Mouse (Mus musculus) brain, embryonic 18.5 days (tissue): ENCODE measurements around the gene Mcf2l.
A peak's percentile ranks its signal among the peaks of the same experiment; 100 is the strongest.

Experiments used
- DNase-seq: peaks from one replicate; pipeline ENCODE4 v3.0.0-alpha.2; 2012; ENCODE audit warnings: low read depth, low spot score

Mcf2l gene

DNA sequence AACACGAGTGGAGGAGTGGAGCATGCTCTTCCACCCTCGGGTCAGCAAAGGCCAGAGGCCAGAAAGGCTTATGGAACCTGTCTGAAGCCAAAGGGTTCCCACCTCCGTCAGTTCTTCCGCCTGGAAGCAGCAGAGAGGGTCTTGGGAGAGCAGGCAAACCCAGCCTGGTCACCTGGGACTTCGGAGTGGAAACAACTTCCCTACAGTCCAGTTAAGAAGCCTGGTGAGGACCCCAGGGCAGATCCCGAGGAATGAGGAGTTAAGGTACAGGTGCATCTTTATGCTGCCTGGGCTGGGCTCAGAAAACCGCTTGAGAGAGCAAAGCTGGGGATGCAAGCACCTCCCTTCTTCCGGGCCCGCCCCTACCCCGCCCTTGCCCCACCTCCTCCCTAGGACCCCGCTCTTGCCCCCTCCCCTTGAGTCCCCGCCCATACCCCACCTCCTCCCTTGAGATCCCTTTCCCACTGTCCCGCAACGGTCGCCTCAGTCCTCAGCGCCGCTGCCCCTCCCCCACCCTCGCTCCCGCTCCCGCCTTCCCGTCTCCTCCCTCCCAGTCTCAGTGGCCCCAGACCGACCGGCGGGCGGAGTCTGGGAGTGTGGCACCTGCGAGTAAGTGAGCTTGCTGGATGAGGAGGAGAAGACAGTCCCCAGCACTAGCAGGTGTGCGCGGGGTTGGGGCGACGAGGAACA is at the start of gene Mcf2l:
Gene Mcf2l (plus strand): TSS at position 450 of the 690 bp plus-strand sequence.
- peak; percentile 61 for DNase-seq

DNA sequence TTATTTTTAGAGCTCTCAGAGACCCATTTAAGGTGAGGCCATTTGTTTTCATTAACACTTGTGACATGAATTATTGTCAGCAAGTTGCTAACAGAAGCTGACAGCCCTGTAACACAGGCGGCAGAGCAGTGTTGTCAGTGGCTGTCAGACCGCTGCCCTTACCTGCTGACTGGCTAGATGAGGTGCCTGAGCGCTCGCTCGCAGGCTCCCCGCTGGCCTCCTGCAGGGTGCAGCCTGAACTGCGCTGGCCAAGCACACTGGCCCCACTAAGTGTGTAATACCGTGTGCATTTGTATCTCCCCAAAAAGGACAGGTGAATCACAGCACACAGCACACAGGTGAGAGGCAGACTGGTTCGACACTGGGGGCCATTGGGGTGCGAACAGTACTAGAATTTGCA is 49.0 kb upstream of the Mcf2l start:
- DNase-seq = no peak

DNA sequence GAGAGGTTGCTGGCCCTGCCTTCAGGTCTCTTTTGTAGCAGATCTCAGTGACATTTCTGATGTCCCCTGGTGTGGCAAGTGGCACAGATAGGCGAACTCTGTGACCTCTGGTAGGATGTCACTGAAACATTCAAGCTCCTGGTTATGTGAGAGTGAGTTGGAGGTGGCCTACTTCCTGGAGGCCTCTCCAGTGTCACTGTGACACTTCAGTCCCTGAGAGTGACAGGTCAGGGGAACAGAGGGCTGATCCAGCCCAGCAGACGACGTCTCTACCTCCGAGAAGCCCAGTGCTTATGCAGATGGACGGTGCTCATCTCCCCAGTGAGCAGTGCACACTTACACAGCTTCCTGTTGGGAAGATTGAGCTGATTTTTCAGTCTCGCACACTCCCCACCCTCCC is 48.4 kb upstream of the Mcf2l start:
- no peak for DNase-seq

DNA sequence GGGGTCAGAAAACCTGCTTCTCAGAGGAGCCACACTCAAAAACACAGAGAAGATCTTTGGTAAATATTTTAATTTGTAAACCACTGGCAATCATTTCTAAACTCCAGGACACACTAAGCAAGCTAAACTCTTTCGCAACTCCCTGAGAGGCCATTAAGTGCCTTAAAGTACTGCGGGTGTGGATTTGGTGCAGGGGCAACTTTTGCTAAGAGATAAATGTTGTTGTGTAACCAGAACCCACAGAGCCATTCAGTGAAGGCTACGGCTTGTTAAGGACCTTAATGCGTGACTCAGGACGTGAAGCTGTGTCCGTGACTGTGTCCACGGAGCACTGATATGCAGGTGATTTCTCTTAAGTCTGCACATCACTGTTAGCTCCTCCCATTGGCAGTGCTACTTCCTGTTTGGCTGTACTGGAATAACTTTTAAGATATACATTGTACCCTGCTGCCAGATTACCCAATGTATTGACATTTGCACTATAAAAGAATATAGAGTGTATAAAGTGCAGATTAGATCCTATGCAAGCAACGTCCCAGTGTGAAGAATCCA is 47.8 kb upstream of the Mcf2l start:
- no peak for DNase-seq

DNA sequence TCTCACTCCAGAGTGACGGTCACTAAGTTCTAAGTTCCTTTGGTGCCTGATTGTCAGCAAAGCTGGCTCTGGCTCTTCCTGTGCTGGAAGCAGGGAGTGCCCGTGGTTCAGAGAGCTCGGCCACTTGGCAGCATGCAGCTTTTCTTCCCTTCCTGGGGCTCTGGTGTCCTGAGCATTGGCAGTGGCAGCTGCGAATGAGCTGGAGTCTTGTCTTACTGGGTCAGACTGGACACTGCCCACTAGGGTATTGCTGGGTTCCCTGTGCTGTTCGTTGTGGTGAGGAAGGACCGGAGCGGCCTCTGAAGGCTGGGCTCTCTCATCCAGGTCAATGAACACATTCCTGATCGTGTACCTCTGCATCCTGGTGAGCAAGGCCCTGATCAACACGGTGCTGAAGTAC is 46.5 kb upstream of the Mcf2l start:
- no peak for DNase-seq

DNA sequence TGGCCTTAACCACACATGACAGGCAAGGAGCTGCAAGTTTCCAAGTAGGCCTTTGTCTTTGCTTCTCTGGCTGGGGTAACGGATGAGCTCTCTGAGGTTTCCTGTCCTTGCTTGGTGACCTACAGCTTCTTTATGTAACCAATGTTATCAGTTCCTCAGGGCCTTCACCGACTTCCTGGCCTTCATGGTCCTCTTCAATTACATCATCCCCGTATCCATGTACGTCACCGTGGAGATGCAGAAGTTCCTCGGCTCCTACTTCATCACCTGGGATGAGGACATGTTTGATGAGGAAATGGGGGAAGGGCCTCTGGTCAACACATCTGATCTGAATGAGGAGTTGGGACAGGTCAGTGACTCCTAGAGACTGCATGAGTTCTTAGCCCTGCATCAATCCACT is 45.3 kb upstream of the Mcf2l start:
- DNase-seq = no peak

DNA sequence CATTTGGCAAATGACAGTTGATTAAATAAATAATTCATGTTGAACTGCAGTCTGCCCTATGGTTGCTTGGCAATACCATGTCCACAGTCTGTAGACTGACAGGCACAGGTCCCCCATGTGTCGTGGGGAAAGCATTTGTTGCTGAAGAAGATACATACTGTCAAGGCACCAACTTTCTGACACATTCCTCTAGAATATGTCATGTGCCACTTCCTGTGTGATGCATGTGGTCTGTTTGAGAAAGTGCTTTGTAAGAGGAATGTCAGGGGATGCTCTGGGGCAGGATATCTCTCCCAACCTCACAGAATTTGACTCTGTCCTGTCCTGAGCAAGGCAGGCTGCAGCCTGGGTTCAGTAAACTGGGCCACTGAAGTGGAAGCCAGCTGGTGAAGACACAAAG is 44.2 kb upstream of the Mcf2l start:
- DNase-seq = no peak

DNA sequence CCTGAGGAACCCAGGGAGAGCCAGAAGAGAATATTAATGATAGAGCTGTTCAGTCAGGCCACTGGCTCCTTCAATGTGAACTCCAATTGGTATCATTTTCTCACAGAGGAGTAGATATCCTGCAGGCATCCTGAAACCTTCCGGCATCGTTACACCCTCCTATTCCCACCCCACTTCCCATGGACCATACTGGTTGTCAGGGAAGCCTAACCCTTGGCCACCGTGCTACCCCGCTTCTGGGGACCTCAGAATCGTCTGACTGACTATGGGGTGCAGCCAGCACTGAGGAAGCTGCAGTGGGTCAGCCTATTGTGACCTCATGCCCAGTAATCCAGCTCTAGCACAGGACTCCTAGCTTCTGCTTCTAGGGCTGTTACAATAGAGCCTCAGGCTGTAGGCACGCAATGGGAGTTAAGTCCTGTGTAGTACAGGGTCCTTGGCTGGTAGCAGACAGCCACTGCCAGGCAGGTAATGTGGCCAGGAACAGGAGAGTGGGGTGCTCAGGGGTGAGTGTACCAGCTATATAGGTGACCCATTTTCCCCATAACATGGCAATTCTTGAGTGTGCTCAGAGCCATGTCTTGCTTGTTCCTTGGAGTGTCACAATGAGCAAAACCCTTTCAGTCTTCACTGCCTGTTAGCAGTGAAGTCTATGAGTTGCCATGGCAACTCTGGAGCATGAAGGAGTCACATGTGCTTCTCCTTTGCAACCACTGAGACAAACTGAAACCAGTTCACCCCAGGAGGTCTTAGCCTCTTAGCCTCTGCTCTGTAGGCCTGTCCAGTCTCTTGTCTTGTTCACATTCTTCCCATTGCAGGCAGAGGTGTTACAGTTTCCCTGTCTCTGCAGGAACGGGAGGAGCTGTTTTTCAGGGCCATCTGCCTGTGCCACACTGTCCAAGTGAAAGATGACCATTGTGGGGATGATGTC is 41.7 kb upstream of the Mcf2l start:
- DNase-seq = peak; percentile 32

DNA sequence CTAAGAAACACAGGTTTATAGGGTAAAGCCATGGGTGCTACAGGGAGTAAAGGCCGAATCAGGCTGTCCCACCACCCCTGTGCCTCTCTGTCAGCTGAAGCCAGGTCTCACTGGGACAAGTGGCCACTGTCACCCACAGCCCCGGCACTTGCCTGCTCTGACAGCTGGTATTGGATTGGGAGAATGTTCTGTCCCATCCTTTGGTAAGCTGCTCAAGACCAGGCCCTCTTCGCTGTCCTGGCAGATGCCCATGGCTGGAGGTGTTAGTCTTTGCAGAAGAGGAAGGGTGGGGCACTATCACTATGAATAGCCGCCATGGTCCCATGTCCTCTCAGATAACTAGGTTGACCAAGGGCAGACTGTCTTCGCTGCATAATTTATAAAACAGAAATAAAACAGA is 40.0 kb upstream of the Mcf2l start:
- DNase-seq = no peak

DNA sequence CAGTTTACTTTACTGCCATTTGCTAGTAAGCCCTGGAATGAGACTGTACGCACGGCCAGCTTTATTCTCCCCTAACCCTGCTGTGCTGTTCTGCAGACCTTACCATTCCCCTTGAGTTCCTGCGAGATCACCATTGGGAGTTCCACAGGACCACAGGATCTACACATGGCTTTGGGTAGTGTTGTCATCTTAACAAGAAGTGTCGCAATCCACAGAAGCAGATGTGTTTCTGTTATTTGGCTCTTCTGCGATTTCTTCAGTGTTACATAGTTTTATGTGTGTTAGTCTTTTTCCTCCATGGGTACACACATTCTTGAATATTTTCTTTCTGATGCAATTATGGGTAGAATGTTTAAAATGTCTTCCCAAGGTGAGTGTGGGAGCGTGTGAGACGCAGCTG is 32.8 kb upstream of the Mcf2l start:
- DNase-seq = no peak

DNA sequence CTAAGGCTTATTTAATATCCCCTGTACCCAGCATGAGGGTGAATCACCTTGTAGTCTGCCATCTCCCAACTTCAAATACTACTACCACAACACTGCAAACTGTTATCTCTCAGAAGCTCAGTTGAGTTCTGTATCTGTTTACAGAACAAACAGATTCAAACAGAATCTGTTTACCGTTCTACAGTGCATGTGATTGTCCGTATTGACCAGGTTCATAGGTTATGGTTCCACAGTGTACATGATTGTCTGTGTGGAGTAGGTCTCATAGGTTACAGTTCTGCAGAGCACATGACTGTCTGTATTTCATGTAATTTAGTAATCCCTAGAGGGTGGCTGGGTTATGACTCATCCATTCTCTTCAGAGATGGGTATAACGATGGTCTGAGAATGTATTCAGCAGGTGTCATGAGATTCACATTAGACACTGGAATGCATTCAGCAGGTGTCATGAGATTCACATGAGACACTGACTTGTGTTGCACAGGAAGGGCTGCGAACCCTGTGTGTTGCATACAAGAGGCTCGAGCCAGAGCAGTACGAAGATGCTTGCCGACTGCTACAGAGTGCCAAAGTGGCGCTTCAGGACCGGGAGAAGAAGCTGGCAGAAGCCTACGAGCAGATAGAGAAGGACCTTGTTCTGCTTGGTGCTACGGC is 31.1 kb upstream of the Mcf2l start:
- DNase-seq = no peak

DNA sequence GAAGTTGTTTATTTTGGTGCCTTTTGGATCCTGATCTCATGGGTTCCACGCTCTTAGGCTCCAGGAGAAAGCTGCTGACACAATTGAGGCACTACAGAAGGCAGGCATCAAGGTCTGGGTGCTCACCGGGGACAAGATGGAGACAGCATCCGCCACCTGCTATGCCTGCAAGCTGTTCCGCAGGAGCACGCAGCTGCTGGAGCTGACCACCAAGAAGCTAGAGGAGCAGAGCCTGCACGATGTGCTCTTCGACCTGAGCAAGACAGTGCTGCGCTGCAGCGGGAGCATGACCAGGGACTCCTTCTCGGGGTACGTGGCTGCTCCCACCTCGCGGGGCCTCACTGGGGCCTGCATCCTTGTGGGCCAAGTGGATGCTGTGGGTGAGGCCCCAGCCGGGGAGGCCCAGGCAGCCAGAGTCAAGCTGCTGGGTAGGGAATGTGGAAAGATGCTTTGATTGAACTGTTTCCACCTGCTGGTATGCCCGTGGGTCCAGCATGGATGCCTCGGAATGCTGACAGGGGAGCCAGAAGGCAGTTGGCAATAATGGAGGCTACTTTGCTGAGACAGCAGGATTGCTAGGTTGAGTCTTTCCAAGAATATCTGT is 29.2 kb upstream of the Mcf2l start:
- no peak for DNase-seq

DNA sequence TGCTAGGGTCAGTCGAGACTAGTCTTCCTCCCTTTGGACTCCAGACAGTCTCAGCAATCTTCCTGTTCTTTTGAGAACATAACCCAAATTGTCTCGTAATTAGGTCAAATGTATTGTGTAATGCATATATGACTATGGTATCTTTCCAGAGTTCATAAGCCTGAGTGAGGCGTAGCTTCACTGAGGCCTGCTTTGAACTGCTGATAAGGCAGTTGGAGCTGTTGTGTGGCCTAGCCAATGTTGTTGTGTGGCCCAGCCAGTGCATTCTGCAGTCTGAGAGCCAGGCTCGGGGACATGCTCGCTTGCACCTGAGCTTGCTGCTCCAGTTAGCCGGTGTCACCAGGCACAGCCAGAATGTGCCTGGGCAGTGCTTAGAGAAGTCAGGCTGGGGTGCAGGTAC is 27.2 kb upstream of the Mcf2l start:
- no peak for DNase-seq

DNA sequence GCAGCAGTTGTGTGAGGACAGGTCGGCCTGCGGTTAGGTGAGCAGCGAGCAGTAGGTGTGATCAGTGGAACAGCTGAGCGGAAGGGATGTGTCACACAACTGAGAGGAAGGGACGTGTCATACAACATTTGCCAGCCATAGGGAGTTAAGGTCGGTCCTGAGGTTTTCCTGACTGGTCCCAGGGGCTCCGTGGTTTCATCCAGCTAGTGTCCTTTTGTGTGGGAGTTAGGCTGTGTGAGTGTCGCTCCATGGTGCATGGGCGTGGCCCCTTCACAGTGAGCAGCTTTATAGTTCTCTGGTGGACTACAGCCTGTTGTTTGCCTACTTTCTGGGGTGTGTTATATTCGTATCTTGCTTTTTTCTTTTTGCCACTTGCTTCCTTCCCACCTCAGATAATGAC is 22.4 kb upstream of the Mcf2l start:
- no peak for DNase-seq

DNA sequence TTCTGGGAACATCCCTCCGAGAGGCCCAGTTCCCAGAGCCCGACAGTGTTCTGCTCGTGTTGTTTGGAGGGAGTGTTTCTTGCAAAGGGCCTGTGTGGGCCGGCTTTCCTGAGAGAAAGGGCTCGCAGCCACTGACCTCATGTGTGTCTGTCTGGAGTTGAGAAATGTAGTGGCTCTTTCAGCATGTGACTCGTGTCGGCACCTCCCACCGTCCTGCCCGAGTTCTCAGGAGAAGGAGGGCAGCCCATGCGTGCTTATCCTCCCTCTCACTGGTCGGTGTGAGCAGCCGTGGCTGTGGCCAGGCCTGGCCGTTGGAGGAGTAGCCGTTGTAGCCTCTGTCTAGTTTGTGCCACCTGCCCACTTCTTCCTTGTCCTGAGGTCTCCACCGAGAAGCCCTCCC is 17.6 kb upstream of the Mcf2l start:
- no peak for DNase-seq

DNA sequence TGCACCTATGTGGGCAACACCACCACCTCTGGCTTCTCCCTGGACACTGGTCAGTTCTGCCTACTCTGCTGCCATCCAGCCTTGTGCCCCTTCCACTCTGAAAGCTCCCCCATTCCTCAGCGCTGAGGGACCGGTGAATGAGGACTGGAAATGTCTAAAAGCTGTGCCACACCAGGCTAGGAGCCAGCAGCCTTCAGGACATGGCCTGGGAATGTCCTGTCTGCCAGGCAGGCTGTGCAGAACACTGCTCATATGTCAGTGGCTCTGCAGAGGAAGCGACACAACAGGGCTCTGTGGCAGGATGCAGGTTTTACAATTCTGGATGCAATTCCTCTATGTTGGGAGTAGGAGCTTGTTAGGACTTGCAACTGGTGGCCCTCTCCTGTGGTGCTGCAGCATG is 10.5 kb upstream of the Mcf2l start:
- DNase-seq = no peak

DNA sequence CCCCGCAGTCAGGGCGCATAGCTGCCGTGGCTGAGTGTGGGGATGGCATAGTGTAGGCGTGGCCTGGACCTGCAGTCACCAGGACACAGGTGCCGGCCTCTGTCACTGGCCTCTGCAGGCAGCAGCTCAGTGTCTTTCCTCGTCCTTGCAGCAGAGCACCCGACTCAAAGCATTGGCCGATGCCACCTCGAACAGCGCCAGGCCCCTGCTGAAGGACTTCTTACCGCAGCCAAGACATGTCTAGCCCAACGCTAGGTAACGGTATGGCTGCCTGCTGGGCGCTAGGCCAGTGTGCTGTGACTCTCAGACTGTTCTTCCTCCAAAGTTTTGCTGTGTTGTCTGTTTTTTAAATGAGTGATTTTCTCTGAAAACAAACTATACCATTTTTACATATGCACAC is 10.0 kb upstream of the Mcf2l start:
- DNase-seq = no peak

DNA sequence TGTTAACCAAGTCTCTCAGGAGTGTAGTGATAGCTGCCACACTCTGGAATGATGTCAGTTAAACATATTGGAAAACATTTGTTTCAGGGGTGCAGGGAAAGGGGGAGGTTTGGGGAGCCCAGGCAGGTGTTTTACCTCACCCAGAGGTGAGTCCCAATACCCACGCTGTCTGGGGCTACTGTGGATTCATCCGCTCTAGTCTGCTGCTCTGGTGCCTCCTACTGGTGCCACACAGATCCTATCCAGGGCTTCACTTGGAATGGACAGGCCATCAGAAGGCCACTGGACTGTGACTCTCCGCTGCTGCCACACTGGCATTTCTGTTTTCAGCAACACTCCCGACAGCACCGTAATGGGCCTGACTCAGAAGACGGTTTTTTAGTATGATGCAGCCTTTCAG is 7.8 kb upstream of the Mcf2l start:
- DNase-seq = no peak

DNA sequence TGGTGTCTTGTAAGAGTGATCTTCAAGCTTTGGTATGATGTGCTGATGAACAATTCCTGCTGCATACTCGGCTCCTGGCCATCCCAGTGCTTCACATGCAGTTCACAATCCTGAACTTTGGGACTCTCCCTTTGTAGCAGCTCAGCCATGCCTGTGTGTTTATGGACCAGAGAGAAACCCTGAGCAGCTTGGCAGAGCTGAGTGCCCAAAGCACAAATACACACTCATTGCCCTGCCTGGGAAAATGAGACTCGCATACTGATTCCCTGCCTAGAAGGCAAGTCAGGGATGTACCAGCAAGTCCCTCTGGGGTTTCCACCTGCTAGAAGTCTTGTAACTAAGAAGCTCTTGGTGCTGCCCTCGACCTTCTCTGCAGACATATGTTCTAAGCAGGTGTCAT is 3.9 kb upstream of the Mcf2l start:
- no peak for DNase-seq

DNA sequence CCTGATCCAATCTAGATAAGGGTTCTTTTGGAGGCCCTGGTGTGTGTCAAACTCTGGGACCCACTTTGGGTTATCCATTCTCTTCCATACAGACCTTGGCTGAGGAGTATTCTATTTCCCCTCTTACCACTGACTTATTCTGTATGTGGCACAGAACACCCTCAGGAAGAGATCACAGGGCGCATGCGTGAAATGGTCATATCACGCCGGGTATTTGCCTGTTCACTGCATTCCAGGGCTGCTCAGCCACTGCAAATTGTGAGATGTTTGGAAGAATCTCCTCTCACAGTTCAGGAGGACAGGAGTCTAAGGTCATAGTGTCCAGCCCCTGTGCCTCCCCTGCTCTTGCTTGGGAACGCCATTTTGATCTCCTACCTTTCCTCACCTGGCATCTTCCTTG is 3.0 kb upstream of the Mcf2l start:
- DNase-seq = no peak

DNA sequence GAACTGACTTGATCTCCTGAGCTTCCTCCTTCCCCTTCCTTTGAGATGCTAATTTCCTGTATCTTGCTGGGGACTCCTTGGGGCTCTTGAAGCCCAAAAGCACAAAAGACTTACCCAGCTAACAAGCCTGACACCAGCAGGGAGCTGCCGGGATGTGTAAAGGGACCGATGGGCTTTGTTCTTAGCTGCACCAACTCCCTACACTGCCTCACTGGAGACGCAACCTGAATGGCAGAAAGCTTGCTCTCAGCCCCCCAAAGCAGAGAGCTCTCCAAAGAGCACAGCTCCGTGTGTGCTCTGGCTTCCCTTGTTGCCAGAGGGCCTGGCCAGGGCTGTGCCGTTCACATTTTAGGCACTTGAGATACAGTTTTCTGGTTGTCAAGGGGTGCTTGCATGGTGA is 2.1 kb upstream of the Mcf2l start:
- DNase-seq = no peak

DNA sequence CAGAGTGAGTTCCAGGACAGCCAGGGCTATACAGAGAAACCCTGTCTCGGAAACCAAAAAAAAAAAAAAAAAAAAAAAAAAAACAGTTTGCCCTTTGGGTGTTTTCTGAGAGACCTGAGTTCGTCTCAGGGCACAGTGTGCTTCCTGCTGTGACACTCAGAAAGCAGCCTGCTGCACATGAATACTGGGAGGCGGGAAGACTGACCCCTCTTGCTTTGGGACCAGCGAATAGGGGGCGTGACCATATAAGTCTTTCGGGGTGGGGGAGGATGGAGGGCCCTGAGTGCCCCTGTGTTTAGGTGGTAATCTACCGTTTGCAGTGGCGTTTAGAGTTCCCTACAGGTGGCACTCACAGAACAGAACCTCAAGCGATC is 636 bp upstream of the Mcf2l start:
- DNase-seq = no peak
